In the genomic region with DNA sequence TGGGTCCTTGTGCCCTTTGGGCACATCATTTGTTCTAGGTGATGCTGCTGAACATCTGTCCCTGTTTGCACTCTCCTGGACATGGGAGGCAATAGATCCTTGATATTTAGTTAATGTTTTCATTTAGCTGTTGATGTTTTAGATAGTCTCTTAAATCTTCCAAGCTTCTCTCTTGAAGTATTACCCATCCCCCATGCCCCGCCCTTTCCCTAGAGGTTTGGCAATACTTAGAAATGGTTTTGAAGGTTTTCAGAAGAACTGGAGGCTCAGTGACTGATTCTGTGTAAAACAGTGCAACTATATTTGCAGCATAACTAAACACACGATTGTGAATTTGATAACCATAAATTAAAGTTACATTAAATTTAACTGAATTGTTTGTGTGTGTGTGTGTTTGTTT, we compare ENCODE assay signal across 30 mouse cellular contexts. TPM values are rescaled to one million over a fixed set of nuclear protein-coding genes. Genes with fewer than 3 reads are reported as not detected.
A peak's percentile ranks its signal among the peaks of the same experiment; 100 is the strongest.
DNase-seq lines count a peak whose midpoint lies in the region; ATAC-seq and TF ChIP-seq lines count a peak whose summit lies in the region.
"Had no signal": no experiment of that assay in that cellular context is flagged by ENCODE, and none has a peak within 500 bp of the region (broad histone marks: within the 10 kb centered on the region; RNA-seq: fewer than 3 reads in every experiment).

No protein-coding gene starts in this region.

- no peak for TF ChIP-seq CTCF in gastrocnemius, adult 2 months (IDR thresholded peaks at IDR 0.05)

- ATAC-seq in megakaryocyte, adult 5-6 weeks (ENCODE audit: poor library complexity, severe bottlenecking): no peak
- ATAC-seq: forebrain, embryonic 14.5 days; inflammation-experienced regulatory T-cells, adult 6 months; midbrain, embryonic 16.5 days had no signal

- H3K27ac ChIP-seq in gastrocnemius, adult 2 months: peak overlapping the region; percentile 56; the same call in 1 of the 2 replicates
- H3K27ac ChIP-seq: embryonic facial prominence, embryonic 15.5 days; heart, adult 2 months; hindbrain, embryonic 12.5 days; limb, embryonic 15.5 days; neural tube, embryonic 13.5 days had no signal

- H3K4me3 ChIP-seq in gastrocnemius, adult 2 months: no peak overlapping the region
- H3K4me3 ChIP-seq: embryonic facial prominence, embryonic 15.5 days; heart, adult 2 months; heart, embryonic 13.5 days; hindbrain, embryonic 12.5 days; limb, embryonic 15.5 days; myocyte; neural tube, embryonic 13.5 days had no signal

- peak; percentile 32 for DNase-seq in gastrocnemius, adult 2 months
- no peak for DNase-seq in gastrocnemius, adult 18-20 months (ENCODE audit: low spot score)
- DNase-seq in 3T3-L1 (ENCODE audit: low read depth, low spot score): peak; percentile 14
- peak; percentile 26 for DNase-seq in 416B (ENCODE audit: low read depth)
- peak; percentile 41 for DNase-seq in adrenal gland, postnatal 25 days
- no peak for DNase-seq in spleen, postnatal 14 days (ENCODE audit: low spot score in 2 of 2)
- DNase-seq in urinary bladder, postnatal 14 days (ENCODE audit: low spot score): no peak
- DNase-seq: cerebellum, adult 2 months; cerebellum, postnatal 36 days; embryo, embryonic 11 days; gastrocnemius, postnatal 25 days; heart, adult 2 months; heart, postnatal 14 days; kidney, adult 18-20 months; kidney, postnatal 4 days; left cerebral cortex, postnatal 4 days; retina, postnatal 1 day; right cerebral cortex, postnatal 25 days; spleen, adult 18-20 months; thymus, postnatal 14 days had no signal

- intact Hi-C loops in gastrocnemius, adult 2 months (cut with DNase I): no loop called here

RNA-seq across cellular contexts. Expression of a gene that starts 38.3 kb away (rescaled TPM):
- total RNA-seq in gastrocnemius, adult 2 months (2021): 10 to 100 TPM in 1 of 2 experiments, 1 to 10 TPM in 1; 8.7 to 14.3 TPM
- 1 to 10 TPM; 5.9 to 9.3 TPM for total RNA-seq in gastrocnemius, adult 18-20 months (2021)
- 524 and 667 TPM in 2 replicates for total RNA-seq in adrenal gland, postnatal 25 days (2021)
- 45.0 and 49.3 TPM in 2 replicates for total RNA-seq in megakaryocyte, adult 5-6 weeks (2015)
- total RNA-seq in megakaryocyte, adult 5-6 weeks (2017): 52.0 and 52.8 TPM in 2 replicates

Comparison
In these comparisons a context has a peak if more than half of its experiments do, and no peak if none do; other contexts are left out.
1. DNase-seq: peak in gastrocnemius, adult 2 months (single experiment), 3T3-L1 (single experiment), 416B (single experiment) and adrenal gland, postnatal 25 days (single experiment); none in gastrocnemius, adult 18-20 months (single experiment), spleen, postnatal 14 days (0 of 2) and urinary bladder, postnatal 14 days (single experiment).